In genomic region chr11:70539877-70540587, GRCm38 (mm10) we compare ENCODE assay signal across 8 mouse cellular contexts. TPM values are rescaled to one million over a fixed set of nuclear protein-coding genes. Genes with fewer than 3 reads are reported as not detected.
DNase-seq lines count a peak whose midpoint lies in the region; ATAC-seq lines count a peak whose summit lies in the region.

Gene Pld2 (plus strand): TSS chr11:70540064.

- no peaks in the 10 kb centered on the region for H3K27me3 ChIP-seq in intestine, embryonic 14.5 days (replicated peaks; ENCODE audit: control insufficient read depth, insufficient read depth, low read length)

- peak within 1 kb of the TSS; percentile 72; the same call in 1 of the 2 replicates for H3K27ac ChIP-seq in intestine, embryonic 14.5 days (ENCODE audit: low read depth)

- peak within 1 kb of the TSS; percentile 56 for H3K4me3 ChIP-seq in intestine, embryonic 14.5 days (ENCODE audit: low read depth, low read length)

- 1% methylated on average over 59 of the region's 65 CpGs for WGBS in intestine, embryonic 14.5 days

- no peaks in the 10 kb centered on the region for H3K9me3 ChIP-seq in intestine, embryonic 14.5 days (ENCODE audit: control insufficient read depth, low read length)

- peak; percentile 97 for ATAC-seq in intestine, embryonic 14.5 days (replicated peaks; ENCODE audit: low FRiP score, low TSS enrichment, low read depth)

- intact Hi-C loops in left cerebral cortex, postnatal 25 days (cut with DNase I), result loop anchor here (1.0 kb wide), 1 partner anchor 22 kb away; the partner anchor contains the start of gene Mink1

- H3K36me3 ChIP-seq in intestine, embryonic 14.5 days (ENCODE audit: control insufficient read depth, insufficient read depth, low read length), result no peaks in the 10 kb centered on the region

- H3K9ac ChIP-seq in intestine, embryonic 14.5 days (ENCODE audit: low read length), result peak within 1 kb of the TSS; percentile 60

- peak within 1 kb of the TSS; percentile 72 for H3K4me2 ChIP-seq in intestine, embryonic 14.5 days (ENCODE audit: low read length)

- peak; percentile 92 for DNase-seq in ZHBTc4 (ENCODE audit: low read depth, low spot score)
- DNase-seq in embryo, embryonic 10 days (ENCODE audit: low spot score), result peak; percentile 84
- peak; percentile 92 for DNase-seq in gastrocnemius, postnatal 25 days
- peak; percentile 95 for DNase-seq in intestine, embryonic 14.5 days (ENCODE audit: low spot score)
- DNase-seq in left cerebral cortex, postnatal 25 days (ENCODE audit: low spot score in 2 of 2), result peak; percentile 76 to 77
- peak; percentile 93 for DNase-seq in mesoderm, embryonic 11.5 days (ENCODE audit: low read depth, low spot score)
- DNase-seq in right cerebral cortex, postnatal 25 days, result peak; percentile 76
- DNase-seq in urinary bladder, postnatal 36 days (ENCODE audit: low spot score in 2 of 2), result peak; percentile 87 to 89

- H3K4me1 ChIP-seq in intestine, embryonic 14.5 days (replicated peaks; ENCODE audit: control insufficient read depth, insufficient read depth, low read length), result peaks cover 8% of the 10 kb centered on the region; the same call in 1 of the 2 replicates

RNA-seq across cellular contexts. Expression of gene Pld2, which starts in this region (rescaled TPM):
- total RNA-seq in gastrocnemius, postnatal 25 days (2021), result 10 to 100 TPM; 17.4 to 17.7 TPM
- polyA plus RNA-seq in intestine, embryonic 14.5 days (2014; fragmentation: Nextera tagmentation; extraction: Ambion mirVana), result 9.7 and 11.7 TPM in 2 replicates
- total RNA-seq in left cerebral cortex, postnatal 25 days (2021), result 10 to 100 TPM; 13.0 to 15.2 TPM

Comparison
In these comparisons a context has a peak if more than half of its experiments do, and no peak if none do; other contexts are left out.
1. Peak in every context shown above with its lines: DNase-seq, ATAC-seq, H3K4me3 ChIP-seq and H3K27ac ChIP-seq.